ENCODE assay signal across 12 mouse cellular contexts in the genomic region with DNA sequence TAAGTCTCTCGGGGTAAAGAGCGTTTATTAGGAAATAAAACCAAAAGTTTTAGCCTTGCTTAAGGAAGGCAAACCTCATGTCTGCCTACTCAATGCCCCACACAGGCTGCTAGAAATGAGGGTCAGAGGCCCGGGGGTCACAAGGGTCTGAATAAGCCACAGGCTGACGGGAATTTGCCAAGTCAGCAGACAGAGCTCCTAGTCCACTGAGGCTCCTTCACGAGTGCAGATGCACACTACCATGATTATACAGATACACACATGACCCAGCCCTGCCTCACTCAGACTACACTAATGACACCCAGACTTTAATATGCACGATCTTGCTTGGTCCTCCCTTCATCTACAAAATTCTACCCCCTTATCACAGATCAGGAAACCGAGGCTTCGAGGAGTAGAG. TPM values are rescaled to one million over a fixed set of nuclear protein-coding genes. Genes with fewer than 3 reads are reported as not detected.
DNase-seq lines count a peak whose midpoint lies in the region; ATAC-seq lines count a peak whose summit lies in the region.
"Had no signal": no experiment of that assay in that cellular context is flagged by ENCODE, and none has a peak within 500 bp of the region (broad histone marks: within the 10 kb centered on the region; RNA-seq: fewer than 3 reads in every experiment).

No protein-coding gene starts in this region.

- H3K27me3 ChIP-seq in kidney, embryonic 14.5 days (ENCODE audit: control insufficient read depth, insufficient read depth, low read length), result 0 out of 2 replicates have a peak, but pooled peaks cover 4% of the 10 kb centered on the region
- H3K27me3 ChIP-seq in liver, embryonic 12.5 days (replicated peaks), result no peaks in the 10 kb centered on the region

- H3K9ac ChIP-seq in kidney, embryonic 14.5 days (ENCODE audit: low read depth, low read length), result no peak overlapping the region
- H3K9ac ChIP-seq in liver, embryonic 12.5 days, result peak overlapping the region; percentile 65

- H3K4me1 ChIP-seq in kidney, embryonic 14.5 days (ENCODE audit: control insufficient read depth, insufficient read depth, low read length), result peaks cover 24% of the 10 kb centered on the region
- H3K4me1 ChIP-seq in liver, embryonic 12.5 days, result peaks cover 69% of the 10 kb centered on the region

- no peak overlapping the region for H3K27ac ChIP-seq in kidney, embryonic 14.5 days (ENCODE audit: low read depth, low read length)
- H3K27ac ChIP-seq in liver, embryonic 12.5 days, result peak overlapping the region; percentile 95

- H3K9me3 ChIP-seq in kidney, embryonic 14.5 days (ENCODE audit: control insufficient read depth, low read length), result no peaks in the 10 kb centered on the region
- H3K9me3 ChIP-seq in liver, embryonic 12.5 days (replicated peaks), result no peaks in the 10 kb centered on the region

- peak overlapping the region; percentile 17; the same call in 1 of the 2 replicates for H3K4me2 ChIP-seq in kidney, embryonic 14.5 days (replicated peaks; ENCODE audit: low read depth, low read length)
- H3K4me2 ChIP-seq in liver, embryonic 12.5 days, result peak overlapping the region; percentile 98

- no peak for ATAC-seq in kidney, embryonic 14.5 days (ENCODE audit: low FRiP score, low TSS enrichment)
- no peak for ATAC-seq in liver, embryonic 12.5 days

- DNase-seq in kidney, adult 9 months, result no peak
- DNase-seq in urinary bladder, postnatal 10 days (ENCODE audit: low spot score), result peak; percentile 3
- DNase-seq in urinary bladder, postnatal 14 days (ENCODE audit: low spot score), result no peak
- DNase-seq in right cerebral cortex, adult 18-20 months, result no peak
- DNase-seq in retina, postnatal 1 day, result no peak
- DNase-seq in kidney, postnatal 36 days, result no peak
- DNase-seq: cerebellum, adult 9-10 months; heart, adult 18-20 months; layer of hippocampus, adult 9-11 months; thymus, adult 18-20 months had no signal

- H3K4me3 ChIP-seq in kidney, embryonic 14.5 days (ENCODE audit: low read length), result no peak overlapping the region
- H3K4me3 ChIP-seq in liver, embryonic 12.5 days, result peak overlapping the region; percentile 88

- peaks cover 8% of the 10 kb centered on the region for H3K36me3 ChIP-seq in kidney, embryonic 14.5 days (ENCODE audit: control insufficient read depth, insufficient read depth, low read length)
- H3K36me3 ChIP-seq in liver, embryonic 12.5 days, result peaks cover 45% of the 10 kb centered on the region

- 49% methylated on average over 8 of the region's 8 CpGs for WGBS in kidney, embryonic 14.5 days
- WGBS in liver, embryonic 12.5 days (ENCODE audit: insufficient replicate concordance), result 51% methylated on average over 8 of the region's 8 CpGs

RNA-seq across cellular contexts. Expression of a gene that starts 4.0 kb away (rescaled TPM):
- 10.4 and 15.3 TPM in 2 replicates for polyA plus RNA-seq in kidney, embryonic 14.5 days (2014; fragmentation: Nextera tagmentation; extraction: Ambion mirVana)
- 8.4 and 9.6 TPM in 2 replicates for polyA plus RNA-seq in liver, embryonic 12.5 days (2016; fragmentation: Nextera tagmentation; extraction: Ambion mirVana)

RNA-seq across cellular contexts. Expression of a gene that starts 58.7 kb away (rescaled TPM):
- 38.5 and 58.9 TPM in 2 replicates for polyA plus RNA-seq in kidney, embryonic 14.5 days (2014; fragmentation: Nextera tagmentation; extraction: Ambion mirVana)
- polyA plus RNA-seq in liver, embryonic 12.5 days (2016; fragmentation: Nextera tagmentation; extraction: Ambion mirVana), result 50.1 TPM in 2 replicates
